Mouse (Mus musculus): ENCODE results near the gene Dpf1. TPM values are rescaled to one million over a fixed set of nuclear protein-coding genes. Genes with fewer than 3 reads are reported as not detected.
A peak's percentile ranks its signal among the peaks of the same experiment; 100 is the strongest.

Dpf1 gene
- total RNA-seq (2014; fragmentation: Nextera tagmentation): 21.8 and 23.8 TPM in 2 replicates
- total RNA-seq (2017): 6.8 and 9.4 TPM in 2 replicates
- 47.4 and 50.3 TPM in 2 replicates for polyA plus RNA-seq (2012)

GRCm38 (mm10) chr7:29303738-29304462, at the start of gene Dpf1:
TSS of gene Dpf1 (plus strand) at chr7:29303951.
- H3K9me3 ChIP-seq (replicated peaks): no peaks in the 10 kb centered on the region
- DNase-seq (ENCODE audit: low spot score) (peak; percentile 85), ATAC-seq (ENCODE audit: extremely low read depth, insufficient number of reproducible peaks, low FRiP score, poor library complexity, severe bottlenecking) (peak; percentile 54; the same call in 1 of the 2 replicates)
- peaks cover 23% of the 10 kb centered on the region for H3K27me3 ChIP-seq (ENCODE audit: insufficient read depth, low read length)
- H3K4me3 ChIP-seq (ENCODE audit: low read depth, low read length): peak within 1 kb of the TSS; percentile 72
- H3K36me3 ChIP-seq (replicated peaks): peaks cover 39% of the 10 kb centered on the region
- no peak for TF ChIP-seq GATA1 (IDR thresholded peaks at IDR 0.05; ENCODE audit: borderline replicate concordance, low read length)
- TF ChIP-seq TAL1 (conservative IDR thresholded peaks at IDR 0.05; ENCODE audit: low read depth, low read length): no peak
- no peak for TF ChIP-seq POLR2AphosphoS5 (IDR thresholded peaks at IDR 0.05; ENCODE audit: insufficient replicate concordance, low read depth, low read length)
- no peak for TF ChIP-seq GATA2 (IDR thresholded peaks at IDR 0.05; ENCODE audit: borderline replicate concordance, low read depth, low read length)
- no peak for TF ChIP-seq CTCF (IDR thresholded peaks at IDR 0.05; ENCODE audit: low read depth, low read length)
- H3K4me1 ChIP-seq (ENCODE audit: insufficient read depth, low read depth, low read length): peaks cover 60% of the 10 kb centered on the region

GRCm38 (mm10) chr7:29255875-29256274, 47.9 kb upstream of the Dpf1 start:
- no peaks in the 10 kb centered on the region for H3K27me3 ChIP-seq (ENCODE audit: insufficient read depth, low read length)
- TF ChIP-seq GATA2 (IDR thresholded peaks at IDR 0.05; ENCODE audit: borderline replicate concordance, low read depth, low read length): no peak
- TF ChIP-seq CTCF (IDR thresholded peaks at IDR 0.05; ENCODE audit: low read depth, low read length): no peak
- no peak for TF ChIP-seq TAL1 (conservative IDR thresholded peaks at IDR 0.05; ENCODE audit: low read depth, low read length)
- TF ChIP-seq POLR2AphosphoS5 (IDR thresholded peaks at IDR 0.05; ENCODE audit: insufficient replicate concordance, low read depth, low read length): no peak
- TF ChIP-seq GATA1 (IDR thresholded peaks at IDR 0.05; ENCODE audit: borderline replicate concordance, low read length): no peak
- no peaks in the 10 kb centered on the region for H3K9me3 ChIP-seq (replicated peaks)
- DNase-seq (ENCODE audit: low spot score) (no peak), ATAC-seq (ENCODE audit: extremely low read depth, insufficient number of reproducible peaks, low FRiP score, poor library complexity, severe bottlenecking) (no peak)
- peaks cover 30% of the 10 kb centered on the region for H3K4me1 ChIP-seq (ENCODE audit: insufficient read depth, low read depth, low read length)
- peaks cover 67% of the 10 kb centered on the region for H3K36me3 ChIP-seq (replicated peaks)
- no peak overlapping the region for H3K4me3 ChIP-seq (ENCODE audit: low read depth, low read length)

GRCm38 (mm10) chr7:29257368-29257767, 46.4 kb upstream of the Dpf1 start:
- Histone ChIP-seq H3K9me3 (replicated peaks) (no peaks in the 10 kb centered on the region), H3K4me1 (ENCODE audit: insufficient read depth, low read depth, low read length) (peaks cover 20% of the 10 kb centered on the region), H3K4me3 (ENCODE audit: low read depth, low read length) (no peak overlapping the region), H3K36me3 (replicated peaks) (peaks cover 78% of the 10 kb centered on the region), H3K27me3 (ENCODE audit: insufficient read depth, low read length) (no peaks in the 10 kb centered on the region)
- ATAC-seq (ENCODE audit: extremely low read depth, insufficient number of reproducible peaks, low FRiP score, poor library complexity, severe bottlenecking): no peak
- DNase-seq (ENCODE audit: low spot score): no peak
- TF ChIP-seq CTCF (IDR thresholded peaks at IDR 0.05; ENCODE audit: low read depth, low read length) (no peak), POLR2AphosphoS5 (IDR thresholded peaks at IDR 0.05; ENCODE audit: insufficient replicate concordance, low read depth, low read length) (no peak), GATA1 (IDR thresholded peaks at IDR 0.05; ENCODE audit: borderline replicate concordance, low read length) (no peak), TAL1 (conservative IDR thresholded peaks at IDR 0.05; ENCODE audit: low read depth, low read length) (no peak), GATA2 (IDR thresholded peaks at IDR 0.05; ENCODE audit: borderline replicate concordance, low read depth, low read length) (no peak)

GRCm38 (mm10) chr7:29259781-29260730, 43.7 kb upstream of the Dpf1 start:
- Histone ChIP-seq H3K4me1 (ENCODE audit: insufficient read depth, low read depth, low read length) (peaks cover 3% of the 10 kb centered on the region; the same call in 1 of the 2 replicates), H3K27me3 (ENCODE audit: insufficient read depth, low read length) (no peaks in the 10 kb centered on the region), H3K9me3 (replicated peaks) (no peaks in the 10 kb centered on the region), H3K4me3 (ENCODE audit: low read depth, low read length) (no peak overlapping the region), H3K36me3 (replicated peaks) (peaks cover 88% of the 10 kb centered on the region)
- ATAC-seq (ENCODE audit: extremely low read depth, insufficient number of reproducible peaks, low FRiP score, poor library complexity, severe bottlenecking): no peak
- no peak for DNase-seq (ENCODE audit: low spot score)
- TF ChIP-seq TAL1 (conservative IDR thresholded peaks at IDR 0.05; ENCODE audit: low read depth, low read length): no peak
- no peak for TF ChIP-seq POLR2AphosphoS5 (IDR thresholded peaks at IDR 0.05; ENCODE audit: insufficient replicate concordance, low read depth, low read length)
- no peak for TF ChIP-seq CTCF (IDR thresholded peaks at IDR 0.05; ENCODE audit: low read depth, low read length)
- no peak for TF ChIP-seq GATA1 (IDR thresholded peaks at IDR 0.05; ENCODE audit: borderline replicate concordance, low read length)
- TF ChIP-seq GATA2 (IDR thresholded peaks at IDR 0.05; ENCODE audit: borderline replicate concordance, low read depth, low read length): no peak

- peaks cover 88% of the 10 kb centered on the region for H3K36me3 ChIP-seq (replicated peaks)
- no peak for TF ChIP-seq GATA1 (IDR thresholded peaks at IDR 0.05; ENCODE audit: borderline replicate concordance, low read length)
- no peak for TF ChIP-seq CTCF (IDR thresholded peaks at IDR 0.05; ENCODE audit: low read depth, low read length)
- TF ChIP-seq GATA2 (IDR thresholded peaks at IDR 0.05; ENCODE audit: borderline replicate concordance, low read depth, low read length): no peak
- no peak for TF ChIP-seq POLR2AphosphoS5 (IDR thresholded peaks at IDR 0.05; ENCODE audit: insufficient replicate concordance, low read depth, low read length)
- no peak for TF ChIP-seq TAL1 (conservative IDR thresholded peaks at IDR 0.05; ENCODE audit: low read depth, low read length)
- peaks cover 3% of the 10 kb centered on the region; the same call in 1 of the 2 replicates for H3K4me1 ChIP-seq (ENCODE audit: insufficient read depth, low read depth, low read length)
- ATAC-seq (ENCODE audit: extremely low read depth, insufficient number of reproducible peaks, low FRiP score, poor library complexity, severe bottlenecking) (no peak), DNase-seq (ENCODE audit: low spot score) (no peak)
- H3K9me3 ChIP-seq (replicated peaks): no peaks in the 10 kb centered on the region
- no peaks in the 10 kb centered on the region for H3K27me3 ChIP-seq (ENCODE audit: insufficient read depth, low read length)
- no peak overlapping the region for H3K4me3 ChIP-seq (ENCODE audit: low read depth, low read length)
Measured at GRCm38 (mm10) chr7:29262151-29262550, 41.6 kb upstream of the Dpf1 start.

All from G1E (cell line).